8 mouse cellular contexts compared by ENCODE assay signal in genomic region chr3:103392613-103393258, GRCm38 (mm10).
A peak's percentile ranks its signal among the peaks of the same experiment; 100 is the strongest.
DNase-seq lines count a peak whose midpoint lies in the region; ATAC-seq and TF ChIP-seq lines count a peak whose summit lies in the region.

No protein-coding gene starts in this region.

- DNase-seq in layer of hippocampus, adult 2 months (ENCODE audit: low spot score in 2 of 2), result peak; percentile 41 to 48
- no peak for DNase-seq in layer of hippocampus, postnatal 36 days
- DNase-seq in adipocyte (ENCODE audit: low spot score), result peak; percentile 75
- peak; percentile 74 for DNase-seq in hindbrain, embryonic 11.5 days (ENCODE audit: low spot score)
- peak; percentile 36 to 58 for DNase-seq in left cerebral cortex, postnatal 25 days (ENCODE audit: low spot score in 2 of 2)
- no peak for DNase-seq in adrenal gland, adult 18-20 months (ENCODE audit: low spot score in 2 of 2)

- WGBS in embryonic facial prominence, embryonic 13.5 days, result 3% methylated on average over 3 of the region's 3 CpGs
- WGBS in hindbrain, embryonic 11.5 days, result 4% methylated on average over 3 of the region's 3 CpGs
- 3% methylated on average over 3 of the region's 3 CpGs for WGBS in midbrain, embryonic 16.5 days

- no peaks in the 10 kb centered on the region for H3K4me1 ChIP-seq in embryonic facial prominence, embryonic 13.5 days
- no peaks in the 10 kb centered on the region for H3K4me1 ChIP-seq in hindbrain, embryonic 11.5 days (replicated peaks; ENCODE audit: control insufficient read depth, insufficient read depth, low read length)
- H3K4me1 ChIP-seq in midbrain, embryonic 16.5 days (ENCODE audit: control insufficient read depth, insufficient read depth, low read length), result no peaks in the 10 kb centered on the region

- H3K36me3 ChIP-seq in embryonic facial prominence, embryonic 13.5 days, result no peaks in the 10 kb centered on the region
- no peaks in the 10 kb centered on the region for H3K36me3 ChIP-seq in hindbrain, embryonic 11.5 days (ENCODE audit: control insufficient read depth, insufficient read depth, low read length)
- H3K36me3 ChIP-seq in midbrain, embryonic 16.5 days (ENCODE audit: control insufficient read depth, insufficient read depth, low read length), result no peaks in the 10 kb centered on the region

- intact Hi-C loops in left cerebral cortex, postnatal 25 days (cut with DNase I), result loop anchor here (1.0 to 10.0 kb wide), 2 partner anchors 345 to 492 kb away; no protein-coding TSS in a partner anchor

- no peaks in the 10 kb centered on the region for H3K9me3 ChIP-seq in embryonic facial prominence, embryonic 13.5 days
- no peaks in the 10 kb centered on the region for H3K9me3 ChIP-seq in hindbrain, embryonic 11.5 days (ENCODE audit: control insufficient read depth, low read length)
- H3K9me3 ChIP-seq in midbrain, embryonic 16.5 days (replicated peaks; ENCODE audit: control insufficient read depth, low read length, poor library complexity, severe bottlenecking), result no peaks in the 10 kb centered on the region

- no peak overlapping the region for H3K4me2 ChIP-seq in embryonic facial prominence, embryonic 13.5 days
- H3K4me2 ChIP-seq in hindbrain, embryonic 11.5 days (replicated peaks; ENCODE audit: low read depth, low read length), result no peak overlapping the region
- no peak overlapping the region for H3K4me2 ChIP-seq in midbrain, embryonic 16.5 days (ENCODE audit: low read length)

- no peak overlapping the region for H3K9ac ChIP-seq in embryonic facial prominence, embryonic 13.5 days
- no peak overlapping the region for H3K9ac ChIP-seq in hindbrain, embryonic 11.5 days (ENCODE audit: low read depth, low read length)
- H3K9ac ChIP-seq in midbrain, embryonic 16.5 days (ENCODE audit: low read depth, low read length), result 0 out of 2 replicates have a peak overlapping the region, but pooled peaks have one; percentile 14

- peak; percentile 95 for TF ChIP-seq CTCF in layer of hippocampus, adult 2 months (conservative IDR thresholded peaks at IDR 0.05)

- no peaks in the 10 kb centered on the region for H3K27me3 ChIP-seq in embryonic facial prominence, embryonic 13.5 days
- no peaks in the 10 kb centered on the region for H3K27me3 ChIP-seq in hindbrain, embryonic 11.5 days (ENCODE audit: control insufficient read depth, insufficient read depth, low read length)
- no peaks in the 10 kb centered on the region for H3K27me3 ChIP-seq in midbrain, embryonic 16.5 days (ENCODE audit: control insufficient read depth, insufficient read depth, low read depth, low read length)

- H3K27ac ChIP-seq in layer of hippocampus, adult 2 months, result no peak overlapping the region
- H3K27ac ChIP-seq in embryonic facial prominence, embryonic 13.5 days, result no peak overlapping the region; the same call in 1 of the 2 replicates
- no peak overlapping the region for H3K27ac ChIP-seq in hindbrain, embryonic 11.5 days (ENCODE audit: low read depth, low read length)
- no peak overlapping the region for H3K27ac ChIP-seq in midbrain, embryonic 16.5 days (ENCODE audit: low read length)

- peak; percentile 64 for ATAC-seq in embryonic facial prominence, embryonic 13.5 days (ENCODE audit: insufficient number of reproducible peaks, insufficient read depth, low FRiP score, low TSS enrichment, low read depth)
- peak; percentile 80 for ATAC-seq in hindbrain, embryonic 11.5 days (ENCODE audit: low FRiP score)
- ATAC-seq in midbrain, embryonic 16.5 days, result peak; percentile 86

- no peak overlapping the region for H3K4me3 ChIP-seq in layer of hippocampus, adult 2 months
- H3K4me3 ChIP-seq in embryonic facial prominence, embryonic 13.5 days, result no peak overlapping the region
- H3K4me3 ChIP-seq in hindbrain, embryonic 11.5 days (ENCODE audit: low read depth, low read length), result no peak overlapping the region
- H3K4me3 ChIP-seq in midbrain, embryonic 16.5 days (ENCODE audit: low read depth, low read length), result no peak overlapping the region

Comparison
In these comparisons a context has a peak if more than half of its experiments do, and no peak if none do; other contexts are left out.
1. DNase-seq: peak in layer of hippocampus, adult 2 months (2 of 2), adipocyte (single experiment), hindbrain, embryonic 11.5 days (single experiment) and left cerebral cortex, postnatal 25 days (2 of 2); none in layer of hippocampus, postnatal 36 days (0 of 2) and adrenal gland, adult 18-20 months (0 of 2).
2. Peak in every context shown above with its lines, with median percentiles within 50 percentile points of each other: ATAC-seq.